Mouse (Mus musculus) hindbrain, embryonic 14.5 days (tissue): ENCODE data around the gene Smagp. TPM values are rescaled to one million over a fixed set of nuclear protein-coding genes. Genes with fewer than 3 reads are reported as not detected.

Experiments used
- ATAC-seq: fragments of 200-750 bp; cut with Nextera tagmentation; 2 replicates; pipeline ENCODE4 v1.8.0; 2017; ENCODE audit warnings: moderate number of reproducible peaks, mild to moderate bottlenecking, moderate TSS enrichment, moderate library complexity; ENCODE audit not compliant: low FRiP score
- DNase-seq: peaks from one replicate; pipeline ENCODE4 v3.0.0-alpha.2; 2015; ENCODE audit warnings: low spot score
- H3K27ac ChIP-seq: fragments of 300-500 bp; sonication (generic); 2 replicates; pipeline ENCODE4 v1.5.1; 2014; ENCODE audit warnings: mild to moderate bottlenecking, moderate library complexity
- H3K27me3 ChIP-seq: fragments of 300-500 bp; sonication (generic); 2 replicates; pipeline ENCODE4 v1.6.1; 2014; ENCODE audit warnings: mild to moderate bottlenecking, low read length, mixed read lengths; ENCODE audit not compliant: control insufficient read depth, insufficient read depth
- H3K36me3 ChIP-seq: fragments of 300-500 bp; sonication (generic); replicated peaks from 2 replicates; pipeline ENCODE4 v1.6.1; 2014; ENCODE audit not compliant: control insufficient read depth, insufficient read depth
- H3K4me1 ChIP-seq: fragments of 300-500 bp; sonication (generic); replicated peaks from 2 replicates; pipeline ENCODE4 v1.6.1; 2014; ENCODE audit warnings: antibody characterized with exemption, low read length, mixed read lengths; ENCODE audit not compliant: control insufficient read depth, insufficient read depth
- H3K4me2 ChIP-seq: fragments of 300-500 bp; sonication (generic); replicated peaks from 2 replicates; pipeline ENCODE4 v1.6.1; 2014; ENCODE audit warnings: mild to moderate bottlenecking, moderate library complexity
- H3K4me3 ChIP-seq: fragments of 300-500 bp; sonication (generic); replicated peaks from 2 replicates; pipeline ENCODE4 v1.5.1; 2014; ENCODE audit warnings: mild to moderate bottlenecking, low read length
- H3K9ac ChIP-seq: fragments of 300-500 bp; sonication (generic); 2 replicates; pipeline ENCODE4 v1.6.1; 2014
- H3K9me3 ChIP-seq: fragments of 300-500 bp; sonication (generic); 2 replicates; pipeline ENCODE4 v1.6.1; 2016; ENCODE audit warnings: low read length; ENCODE audit not compliant: control insufficient read depth
- WGBS: fragments of 180-500 bp; shearing (Covaris S2); extraction: QIAGEN DNeasy Blood & Tissue Kit; methylation state at CpG from one replicate; pipeline ENCODE4 v1.1.7; 2014; 5-methylcytosine and 5-hydroxymethylcytosine counted together
- polyA plus RNA-seq: library from polyadenylated mRNA; unstranded; fragments of >200 nt; fragmentation: Nextera tagmentation; extraction: Ambion mirVana; gene quantifications from 2 replicates; pipeline ENCODE4 v1.2.1, GENCODE M21; 2014

Smagp gene
- polyA plus RNA-seq, 1 experiment from 2014 or later, result 5.0 TPM

- DNase-seq, result no peak
- ATAC-seq, result no peak
- WGBS, result 88% methylated on average over 1 of the region's 1 CpGs
- H3K4me2 ChIP-seq, result no peak overlapping the region
- no peak overlapping the region for H3K9ac ChIP-seq
- no peaks in the 10 kb centered on the region for H3K36me3 ChIP-seq
- no peak overlapping the region for H3K27ac ChIP-seq
- no peaks in the 10 kb centered on the region for H3K9me3 ChIP-seq
- no peak overlapping the region for H3K4me3 ChIP-seq
- no peaks in the 10 kb centered on the region for H3K27me3 ChIP-seq
- H3K4me1 ChIP-seq, result no peaks in the 10 kb centered on the region
Measured at GRCm38 (mm10) chr15:100654271-100654670, 17.5 kb upstream of the Smagp start.

- H3K4me1 ChIP-seq, result no peaks in the 10 kb centered on the region
- H3K27ac ChIP-seq, result no peak overlapping the region
- no peak for ATAC-seq
- no peaks in the 10 kb centered on the region for H3K36me3 ChIP-seq
- H3K4me2 ChIP-seq, result no peak overlapping the region
- H3K27me3 ChIP-seq, result no peaks in the 10 kb centered on the region
- no peak overlapping the region for H3K4me3 ChIP-seq
- no peak for DNase-seq
- 85% methylated on average over 9 of the region's 9 CpGs for WGBS
- no peak overlapping the region for H3K9ac ChIP-seq
- H3K9me3 ChIP-seq, result no peaks in the 10 kb centered on the region
Measured at GRCm38 (mm10) chr15:100651610-100652009, 14.9 kb upstream of the Smagp start.

- DNase-seq, result no peak
- Histone ChIP-seq H3K27me3 (no peaks in the 10 kb centered on the region), H3K9ac (no peak overlapping the region), H3K4me2 (no peak overlapping the region), H3K4me3 (no peak overlapping the region), H3K36me3 (no peaks in the 10 kb centered on the region), H3K9me3 (no peaks in the 10 kb centered on the region), H3K4me1 (no peaks in the 10 kb centered on the region), H3K27ac (no peak overlapping the region)
- no peak for ATAC-seq
- WGBS, result 83% methylated on average over 10 of the region's 10 CpGs
Measured at GRCm38 (mm10) chr15:100650111-100650510, 13.4 kb upstream of the Smagp start.

- no peak for DNase-seq
- no peak for ATAC-seq
- Histone ChIP-seq H3K4me3 (no peak overlapping the region), H3K27me3 (no peaks in the 10 kb centered on the region), H3K36me3 (no peaks in the 10 kb centered on the region), H3K4me1 (no peaks in the 10 kb centered on the region), H3K9ac (no peak overlapping the region), H3K27ac (no peak overlapping the region), H3K9me3 (no peaks in the 10 kb centered on the region), H3K4me2 (no peak overlapping the region)
- 88% methylated on average over 6 of the region's 6 CpGs for WGBS
Measured at GRCm38 (mm10) chr15:100646161-100646560, 9.4 kb upstream of the Smagp start.

- ATAC-seq (no peak), DNase-seq (no peak)
- Histone ChIP-seq H3K4me2 (no peak overlapping the region), H3K9ac (no peak overlapping the region), H3K4me3 (no peak overlapping the region), H3K27me3 (peaks cover 16% of the 10 kb centered on the region), H3K4me1 (no peaks in the 10 kb centered on the region), H3K27ac (no peak overlapping the region), H3K36me3 (no peaks in the 10 kb centered on the region), H3K9me3 (no peaks in the 10 kb centered on the region)
- WGBS, result 97% methylated on average over 7 of the region's 7 CpGs
Measured at GRCm38 (mm10) chr15:100642451-100642850, 5.7 kb upstream of the Smagp start.

GRCm38 (mm10) chr15:100641226-100641810 lies 4.6 kb upstream of the Smagp start:
- Histone ChIP-seq H3K4me2 (no peak overlapping the region), H3K4me1 (peaks cover 11% of the 10 kb centered on the region; the same call in 1 of the 2 replicates), H3K36me3 (no peaks in the 10 kb centered on the region), H3K27ac (no peak overlapping the region), H3K9ac (no peak overlapping the region), H3K9me3 (no peaks in the 10 kb centered on the region), H3K27me3 (peaks cover 28% of the 10 kb centered on the region), H3K4me3 (no peak overlapping the region)
- WGBS, result 79% methylated on average over 13 of the region's 16 CpGs
- DNase-seq (no peak), ATAC-seq (no peak)

GRCm38 (mm10) chr15:100639972-100640750 lies 3.4 kb upstream of the Smagp start:
- no peak overlapping the region for H3K27ac ChIP-seq
- WGBS, result 77% methylated on average over 16 of the region's 16 CpGs

GRCm38 (mm10) chr15:100637661-100638060 lies 921 bp upstream of the Smagp start:
- no peaks in the 10 kb centered on the region for H3K36me3 ChIP-seq
- WGBS, result 27% methylated on average over 6 of the region's 6 CpGs
- DNase-seq (no peak), ATAC-seq (no peak; the same call in 1 of the 2 replicates)
- H3K27ac ChIP-seq, result no peak overlapping the region
- H3K27me3 ChIP-seq, result peaks cover 58% of the 10 kb centered on the region
- H3K9me3 ChIP-seq, result no peaks in the 10 kb centered on the region
- peaks cover 13% of the 10 kb centered on the region; the same call in 1 of the 2 replicates for H3K4me1 ChIP-seq
- H3K4me2 ChIP-seq, result no peak overlapping the region
- H3K4me3 ChIP-seq, result no peak overlapping the region
- H3K9ac ChIP-seq, result no peak overlapping the region

More at GRCm38 (mm10) chr15:100639972-100640750, 3.4 kb upstream of the Smagp start:
- no peak for ATAC-seq
- Histone ChIP-seq H3K4me2 (no peak overlapping the region), H3K27me3 (peaks cover 39% of the 10 kb centered on the region), H3K9ac (no peak overlapping the region), H3K36me3 (no peaks in the 10 kb centered on the region), H3K9me3 (no peaks in the 10 kb centered on the region), H3K4me1 (peaks cover 13% of the 10 kb centered on the region; the same call in 1 of the 2 replicates), H3K4me3 (no peak overlapping the region)
- no peak for DNase-seq

GRCm38 (mm10) chr15:100635851-100636645 lies 692 bp downstream of the Smagp start:
- Histone ChIP-seq H3K4me2 (peak overlapping the region; percentile 72), H3K36me3 (no peaks in the 10 kb centered on the region), H3K4me3 (peak overlapping the region; percentile 38), H3K27me3 (peaks cover 58% of the 10 kb centered on the region), H3K9me3 (no peaks in the 10 kb centered on the region), H3K4me1 (peaks cover 13% of the 10 kb centered on the region; the same call in 1 of the 2 replicates), H3K27ac (no peak overlapping the region), H3K9ac (peak overlapping the region; percentile 36; the same call in 1 of the 2 replicates)
- ATAC-seq (no peak), DNase-seq (no peak)
- whole genome bisulfite sequencing, result 2% methylated on average over 38 of the region's 38 CpGs
